In genomic region chr7:98841802-98842201, GRCm38 (mm10) we compare ENCODE assay signal across 13 mouse cellular contexts. TPM values are rescaled to one million over a fixed set of nuclear protein-coding genes. Genes with fewer than 3 reads are reported as not detected.
DNase-seq lines count a peak whose midpoint lies in the region; ATAC-seq and TF ChIP-seq lines count a peak whose summit lies in the region.
"Had no signal": no experiment of that assay in that cellular context is flagged by ENCODE, and none has a peak within 500 bp of the region (broad histone marks: within the 10 kb centered on the region; RNA-seq: fewer than 3 reads in every experiment).

No protein-coding gene starts in this region.

- peaks cover 10% of the 10 kb centered on the region for H3K27me3 ChIP-seq in heart, embryonic 13.5 days (replicated peaks)
- H3K27me3 ChIP-seq in lung, embryonic 14.5 days (ENCODE audit: insufficient read depth, low read length) = peaks cover 18% of the 10 kb centered on the region
- H3K27me3 ChIP-seq in midbrain, embryonic 15.5 days (replicated peaks) = peaks cover 45% of the 10 kb centered on the region

- peak overlapping the region; percentile 64 for H3K9ac ChIP-seq in heart, embryonic 13.5 days
- no peak overlapping the region for H3K9ac ChIP-seq in lung, embryonic 14.5 days
- no peak overlapping the region for H3K9ac ChIP-seq in midbrain, embryonic 15.5 days
- H3K9ac ChIP-seq: limb, embryonic 15.5 days; neural tube, embryonic 13.5 days had no signal

- no peak overlapping the region for H3K4me3 ChIP-seq in heart, embryonic 13.5 days
- H3K4me3 ChIP-seq in lung, embryonic 14.5 days (ENCODE audit: low read depth, low read length) = no peak overlapping the region
- no peak overlapping the region for H3K4me3 ChIP-seq in midbrain, embryonic 15.5 days
- H3K4me3 ChIP-seq: limb, embryonic 15.5 days; megakaryocyte, embryonic 14.5 days; neural tube, embryonic 13.5 days had no signal

- peak; percentile 53 for TF ChIP-seq CTCF in lung, embryonic 14.5 days (IDR thresholded peaks at IDR 0.05; ENCODE audit: low read depth)

- WGBS in heart, embryonic 13.5 days = 24% methylated on average over 3 of the region's 3 CpGs
- WGBS in lung, embryonic 14.5 days = 50% methylated on average over 3 of the region's 3 CpGs
- 33% methylated on average over 3 of the region's 3 CpGs for WGBS in midbrain, embryonic 15.5 days

- no peak for DNase-seq in heart, adult 18-20 months
- DNase-seq in A20 (ENCODE audit: low read depth, low spot score) (peak; percentile 24), R1 (ENCODE audit: low read depth, low spot score) (peak; percentile 47)
- peak; percentile 68 for DNase-seq in lung, embryonic 14.5 days
- DNase-seq in adrenal gland, postnatal 25 days = no peak
- DNase-seq in right cerebral cortex, postnatal 10 days (ENCODE audit: low spot score in 2 of 2) = no peak
- DNase-seq: adrenal gland, postnatal 36 days; cerebellum, adult 2 months had no signal

- H3K4me2 ChIP-seq in heart, embryonic 13.5 days = peak overlapping the region; percentile 97
- H3K4me2 ChIP-seq in lung, embryonic 14.5 days = no peak overlapping the region
- H3K4me2 ChIP-seq in midbrain, embryonic 15.5 days = no peak overlapping the region
- H3K4me2 ChIP-seq: limb, embryonic 15.5 days; neural tube, embryonic 13.5 days had no signal

- ATAC-seq in heart, embryonic 13.5 days (ENCODE audit: extremely low read depth, insufficient number of reproducible peaks, low FRiP score, low TSS enrichment) = no peak
- ATAC-seq in lung, embryonic 14.5 days (ENCODE audit: insufficient read depth) = no peak
- ATAC-seq in midbrain, embryonic 15.5 days (replicated peaks) = no peak

- H3K4me1 ChIP-seq in heart, embryonic 13.5 days = peaks cover 74% of the 10 kb centered on the region
- peaks cover 13% of the 10 kb centered on the region for H3K4me1 ChIP-seq in lung, embryonic 14.5 days (ENCODE audit: insufficient read depth)
- peaks cover 30% of the 10 kb centered on the region for H3K4me1 ChIP-seq in midbrain, embryonic 15.5 days

- no peaks in the 10 kb centered on the region for H3K9me3 ChIP-seq in heart, embryonic 13.5 days
- H3K9me3 ChIP-seq in lung, embryonic 14.5 days (ENCODE audit: low read depth, low read length) = no peaks in the 10 kb centered on the region
- no peaks in the 10 kb centered on the region for H3K9me3 ChIP-seq in midbrain, embryonic 15.5 days
- H3K9me3 ChIP-seq: limb, embryonic 15.5 days; megakaryocyte, embryonic 14.5 days; neural tube, embryonic 13.5 days had no signal

- peaks cover 2% of the 10 kb centered on the region; the same call in 1 of the 2 replicates for H3K36me3 ChIP-seq in heart, embryonic 13.5 days
- peaks cover 14% of the 10 kb centered on the region for H3K36me3 ChIP-seq in lung, embryonic 14.5 days (ENCODE audit: insufficient read depth)
- H3K36me3 ChIP-seq in midbrain, embryonic 15.5 days (replicated peaks) = no peaks in the 10 kb centered on the region
- H3K36me3 ChIP-seq: neural tube, embryonic 13.5 days had no signal

- H3K27ac ChIP-seq in heart, embryonic 13.5 days (replicated peaks) = no peak overlapping the region
- H3K27ac ChIP-seq in lung, embryonic 14.5 days (ENCODE audit: low read depth) = no peak overlapping the region
- H3K27ac ChIP-seq in midbrain, embryonic 15.5 days = no peak overlapping the region
- H3K27ac ChIP-seq: limb, embryonic 15.5 days; neural tube, embryonic 13.5 days had no signal

RNA-seq across cellular contexts. Expression of gene Wnt11, which starts 6.9 kb away (rescaled TPM):
- 15.8 and 17.4 TPM in 2 replicates for polyA plus RNA-seq in heart, embryonic 13.5 days (2015; fragmentation: Nextera tagmentation; extraction: Ambion mirVana)
- total RNA-seq in heart, adult 18-20 months (2021) = 1 to 10 TPM; 5.2 to 5.8 TPM
- 21.4 and 21.5 TPM in 2 replicates for polyA plus RNA-seq in lung, embryonic 14.5 days (2014; fragmentation: Nextera tagmentation; extraction: Ambion mirVana)
- 1.8 and 1.9 TPM in 2 replicates for total RNA-seq in adrenal gland, postnatal 25 days (2021)
- polyA plus RNA-seq in midbrain, embryonic 15.5 days (2015; fragmentation: Nextera tagmentation; extraction: Ambion mirVana) = 0.99 and 1.0 TPM in 2 replicates

Comparison
In these comparisons a context has a peak if more than half of its experiments do, and no peak if none do; other contexts are left out.
1. DNase-seq: peak in A20 (single experiment), R1 (single experiment) and lung, embryonic 14.5 days (single experiment); none in heart, adult 18-20 months (0 of 2), adrenal gland, postnatal 25 days (single experiment) and right cerebral cortex, postnatal 10 days (0 of 2).